Mouse (Mus musculus): ENCODE data around the gene Gm45808.

GRCm38 (mm10) chr7:45488293-45489204 lies 1.9 kb upstream of the Gm45808 start, which contains the start of gene Dhdh:
- TF ChIP-seq CTCF (IDR thresholded peaks at IDR 0.05; ENCODE audit: extremely low read depth, insufficient read depth, low read length) (no peak), POLR2A (IDR thresholded peaks at IDR 0.05; ENCODE audit: extremely low read depth, insufficient read depth, low read length) (peak; percentile 53; the same call in 1 of the 2 replicates)
